ENCODE assay signal across 20 mouse cellular contexts in genomic region chr6:68102481-68102880, GRCm38 (mm10).
DNase-seq lines count a peak whose midpoint lies in the region; ATAC-seq and TF ChIP-seq lines count a peak whose summit lies in the region.
"Had no signal": no experiment of that assay in that cellular context is flagged by ENCODE, and none has a peak within 500 bp of the region (broad histone marks: within the 10 kb centered on the region; RNA-seq: fewer than 3 reads in every experiment).

No protein-coding gene starts in this region.

- H3K27me3 ChIP-seq in kidney, embryonic 16.5 days (ENCODE audit: insufficient read depth, low read length): no peaks in the 10 kb centered on the region
- H3K27me3 ChIP-seq in neural tube, embryonic 15.5 days (replicated peaks): no peaks in the 10 kb centered on the region
- H3K27me3 ChIP-seq: hindbrain, embryonic 15.5 days; liver, embryonic 13.5 days had no signal

- H3K9ac ChIP-seq in kidney, embryonic 16.5 days (replicated peaks; ENCODE audit: low read length): no peak overlapping the region
- no peak overlapping the region for H3K9ac ChIP-seq in neural tube, embryonic 15.5 days (replicated peaks)
- H3K9ac ChIP-seq: hindbrain, embryonic 15.5 days; liver, embryonic 13.5 days had no signal

- no peaks in the 10 kb centered on the region for H3K4me1 ChIP-seq in kidney, embryonic 16.5 days (ENCODE audit: insufficient read depth, low read length)
- H3K4me1 ChIP-seq in bone marrow, adult 2 months (ENCODE audit: control insufficient read depth, insufficient read depth, low read length): no peaks in the 10 kb centered on the region
- no peaks in the 10 kb centered on the region for H3K4me1 ChIP-seq in neural tube, embryonic 15.5 days
- H3K4me1 ChIP-seq: heart, embryonic 10.5 days; hindbrain, embryonic 15.5 days; liver, embryonic 13.5 days; midbrain, embryonic 10.5 days had no signal

- H3K27ac ChIP-seq in kidney, embryonic 16.5 days (ENCODE audit: low read length): no peak overlapping the region
- H3K27ac ChIP-seq in bone marrow, adult 2 months (ENCODE audit: control insufficient read depth, insufficient read depth, low read depth, low read length, poor library complexity): no peak overlapping the region
- no peak overlapping the region for H3K27ac ChIP-seq in left cerebral cortex, adult 2 months
- H3K27ac ChIP-seq in neural tube, embryonic 15.5 days (replicated peaks): no peak overlapping the region
- H3K27ac ChIP-seq: heart, embryonic 10.5 days; hindbrain, embryonic 15.5 days; liver, embryonic 13.5 days; midbrain, embryonic 10.5 days had no signal

- intact Hi-C loops in left cerebral cortex, adult 2 months (cut with DNase I): no loop called here

- peak; percentile 48 for TF ChIP-seq CTCF in bone marrow, adult 2 months (IDR thresholded peaks at IDR 0.05; ENCODE audit: control insufficient read depth, insufficient read depth, low read length)
- TF ChIP-seq CTCF in left cerebral cortex, adult 2 months (IDR thresholded peaks at IDR 0.05): no peak; the same call in 1 of the 2 replicates

- DNase-seq in kidney, postnatal 4 days: peak; percentile 1
- peak; percentile 23 to 57 for DNase-seq in spleen, adult 18-20 months
- DNase-seq in spleen, adult 12 weeks (ENCODE audit: low spot score): no peak
- no peak for DNase-seq in left cerebral cortex, adult 2 months (ENCODE audit: extremely low spot score in 1 of 2, low spot score in 2 of 2)
- DNase-seq: adrenal gland, adult 8-10 months; cerebellum, adult 11 months; cerebellum, postnatal 36 days; heart, postnatal 14 days; layer of hippocampus, postnatal 36 days; left cerebral cortex, postnatal 4 days; liver, embryonic 13.5 days had no signal

- no peak for ATAC-seq in kidney, embryonic 16.5 days (ENCODE audit: low FRiP score, low TSS enrichment)
- no peak for ATAC-seq in neural tube, embryonic 15.5 days (ENCODE audit: low FRiP score)
- ATAC-seq: forebrain, embryonic 16.5 days; intestine, embryonic 16.5 days; lung, postnatal 0 days had no signal

- H3K9me3 ChIP-seq in kidney, embryonic 16.5 days (ENCODE audit: low read length): no peaks in the 10 kb centered on the region
- H3K9me3 ChIP-seq in neural tube, embryonic 15.5 days (replicated peaks): no peaks in the 10 kb centered on the region
- H3K9me3 ChIP-seq: heart, embryonic 10.5 days; hindbrain, embryonic 15.5 days; liver, embryonic 13.5 days; midbrain, embryonic 10.5 days had no signal

- no peak overlapping the region for H3K4me2 ChIP-seq in kidney, embryonic 16.5 days (replicated peaks; ENCODE audit: low read depth, low read length)
- H3K4me2 ChIP-seq in neural tube, embryonic 15.5 days: no peak overlapping the region
- H3K4me2 ChIP-seq: hindbrain, embryonic 15.5 days; liver, embryonic 13.5 days had no signal

- no peak overlapping the region for H3K4me3 ChIP-seq in kidney, embryonic 16.5 days (ENCODE audit: low read length)
- no peak overlapping the region for H3K4me3 ChIP-seq in bone marrow, adult 2 months (replicated peaks; ENCODE audit: control insufficient read depth, low read depth, low read length)
- no peak overlapping the region for H3K4me3 ChIP-seq in left cerebral cortex, adult 2 months
- H3K4me3 ChIP-seq in neural tube, embryonic 15.5 days (replicated peaks): no peak overlapping the region
- H3K4me3 ChIP-seq: heart, embryonic 10.5 days; hindbrain, embryonic 15.5 days; liver, embryonic 13.5 days; midbrain, embryonic 10.5 days had no signal

- H3K36me3 ChIP-seq in kidney, embryonic 16.5 days (ENCODE audit: insufficient read depth, low read length): no peaks in the 10 kb centered on the region
- no peaks in the 10 kb centered on the region for H3K36me3 ChIP-seq in neural tube, embryonic 15.5 days
- H3K36me3 ChIP-seq: heart, embryonic 10.5 days; hindbrain, embryonic 15.5 days; liver, embryonic 13.5 days; midbrain, embryonic 10.5 days had no signal

- TF ChIP-seq POLR2A in bone marrow, adult 2 months (IDR thresholded peaks at IDR 0.05; ENCODE audit: borderline replicate concordance, control insufficient read depth, low read depth, low read length): no peak

Comparison
In these comparisons a context has a peak if more than half of its experiments do, and no peak if none do; other contexts are left out.
1. DNase-seq: peak in kidney, postnatal 4 days (2 of 2) and spleen, adult 18-20 months (2 of 2); none in spleen, adult 12 weeks (single experiment) and left cerebral cortex, adult 2 months (0 of 2).